Mouse (Mus musculus): ENCODE data around the gene Catsperd. TPM values are rescaled to one million over a fixed set of nuclear protein-coding genes. Genes with fewer than 3 reads are reported as not detected.
A peak's percentile ranks its signal among the peaks of the same experiment; 100 is the strongest.

Gene Catsperd
- polyA plus RNA-seq, 1 experiment = not detected

- no peaks in the 10 kb centered on the region for H3K4me1 ChIP-seq (ENCODE audit: control insufficient read depth, insufficient read depth, low read length)
- H3K4me3 ChIP-seq (ENCODE audit: insufficient read depth, low read length) = no peak overlapping the region
- H3K27ac ChIP-seq (ENCODE audit: insufficient read depth, low read depth, low read length) = no peak overlapping the region
- no peak for TF ChIP-seq CTCF (IDR thresholded peaks at IDR 0.05; ENCODE audit: low read depth, low read length)
- TF ChIP-seq POLR2A (IDR thresholded peaks at IDR 0.05; ENCODE audit: borderline replicate concordance, low read depth, low read length) = no peak
Observed at GRCm38 (mm10) chr17:56593527-56594271, 34.2 kb upstream of the Catsperd start.

- TF ChIP-seq CTCF (IDR thresholded peaks at IDR 0.05; ENCODE audit: low read depth, low read length) (no peak), POLR2A (IDR thresholded peaks at IDR 0.05; ENCODE audit: borderline replicate concordance, low read depth, low read length) (no peak)
- no peak overlapping the region for H3K27ac ChIP-seq (ENCODE audit: insufficient read depth, low read depth, low read length)
- H3K4me1 ChIP-seq (ENCODE audit: control insufficient read depth, insufficient read depth, low read length) = no peaks in the 10 kb centered on the region; the same call in 1 of the 2 replicates
- no peak overlapping the region for H3K4me3 ChIP-seq (ENCODE audit: insufficient read depth, low read length)
Observed at GRCm38 (mm10) chr17:56603186-56604069, 24.5 kb upstream of the Catsperd start.

DNA sequence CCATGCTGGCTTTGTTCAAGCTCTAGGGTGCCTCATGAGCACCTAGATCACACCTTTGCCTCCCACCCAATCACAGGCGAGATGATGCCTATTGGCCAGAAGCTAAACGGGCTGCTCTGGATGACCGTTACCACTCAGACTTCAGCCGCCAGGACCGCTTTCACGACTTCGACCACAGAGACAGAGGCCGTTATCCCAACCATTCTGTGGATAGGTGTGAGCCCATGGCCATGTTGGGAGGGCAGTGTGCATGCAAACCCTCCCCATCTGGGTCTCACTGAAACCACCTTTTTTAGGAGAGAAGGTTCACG is 23.9 kb upstream of the Catsperd start:
- H3K4me3 ChIP-seq (ENCODE audit: insufficient read depth, low read length) = no peak overlapping the region
- TF ChIP-seq CTCF (IDR thresholded peaks at IDR 0.05; ENCODE audit: low read depth, low read length) (no peak), POLR2A (IDR thresholded peaks at IDR 0.05; ENCODE audit: borderline replicate concordance, low read depth, low read length) (no peak)
- H3K4me1 ChIP-seq (ENCODE audit: control insufficient read depth, insufficient read depth, low read length) = no peaks in the 10 kb centered on the region; the same call in 1 of the 2 replicates
- H3K27ac ChIP-seq (ENCODE audit: insufficient read depth, low read depth, low read length) = no peak overlapping the region

GRCm38 (mm10) chr17:56604422-56604821 is 23.5 kb upstream of the Catsperd start:
- no peak for TF ChIP-seq POLR2A (IDR thresholded peaks at IDR 0.05; ENCODE audit: borderline replicate concordance, low read depth, low read length)
- TF ChIP-seq CTCF (IDR thresholded peaks at IDR 0.05; ENCODE audit: low read depth, low read length) = no peak
- no peak overlapping the region for H3K4me3 ChIP-seq (ENCODE audit: insufficient read depth, low read length)
- no peaks in the 10 kb centered on the region; the same call in 1 of the 2 replicates for H3K4me1 ChIP-seq (ENCODE audit: control insufficient read depth, insufficient read depth, low read length)
- no peak overlapping the region for H3K27ac ChIP-seq (ENCODE audit: insufficient read depth, low read depth, low read length)

DNA sequence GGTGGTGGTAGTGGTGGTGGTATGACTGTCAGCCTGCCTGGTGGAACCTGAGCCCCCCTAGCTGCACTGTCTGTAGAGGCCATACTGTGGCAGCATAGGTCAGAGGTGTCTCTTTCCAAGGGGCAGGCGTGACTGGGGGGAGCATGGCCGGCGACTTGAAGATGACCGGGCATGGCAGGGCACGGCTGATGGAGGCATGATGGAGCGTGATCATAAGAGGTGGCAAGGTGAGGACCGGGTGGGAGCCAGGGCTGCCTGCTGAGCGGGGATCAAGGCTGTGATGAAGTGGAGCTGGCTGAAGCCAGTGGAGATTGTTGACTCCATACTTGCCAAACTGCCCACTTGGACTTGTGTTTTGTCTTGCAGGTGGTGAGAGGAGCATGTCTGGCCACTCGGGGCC is 22.5 kb upstream of the Catsperd start:
- H3K27ac ChIP-seq (ENCODE audit: insufficient read depth, low read depth, low read length) = no peak overlapping the region
- peaks cover 2% of the 10 kb centered on the region for H3K4me1 ChIP-seq (ENCODE audit: control insufficient read depth, insufficient read depth, low read length)
- no peak for TF ChIP-seq CTCF (IDR thresholded peaks at IDR 0.05; ENCODE audit: low read depth, low read length)
- TF ChIP-seq POLR2A (IDR thresholded peaks at IDR 0.05; ENCODE audit: borderline replicate concordance, low read depth, low read length) = no peak
- no peak overlapping the region for H3K4me3 ChIP-seq (ENCODE audit: insufficient read depth, low read length)

- H3K4me3 ChIP-seq (ENCODE audit: insufficient read depth, low read length) = no peak overlapping the region
- TF ChIP-seq CTCF (IDR thresholded peaks at IDR 0.05; ENCODE audit: low read depth, low read length) (no peak), POLR2A (IDR thresholded peaks at IDR 0.05; ENCODE audit: borderline replicate concordance, low read depth, low read length) (no peak)
- no peak overlapping the region for H3K27ac ChIP-seq (ENCODE audit: insufficient read depth, low read depth, low read length)
- peaks cover 19% of the 10 kb centered on the region for H3K4me1 ChIP-seq (ENCODE audit: control insufficient read depth, insufficient read depth, low read length)
Observed at GRCm38 (mm10) chr17:56607521-56608062, 20.4 kb upstream of the Catsperd start.

DNA sequence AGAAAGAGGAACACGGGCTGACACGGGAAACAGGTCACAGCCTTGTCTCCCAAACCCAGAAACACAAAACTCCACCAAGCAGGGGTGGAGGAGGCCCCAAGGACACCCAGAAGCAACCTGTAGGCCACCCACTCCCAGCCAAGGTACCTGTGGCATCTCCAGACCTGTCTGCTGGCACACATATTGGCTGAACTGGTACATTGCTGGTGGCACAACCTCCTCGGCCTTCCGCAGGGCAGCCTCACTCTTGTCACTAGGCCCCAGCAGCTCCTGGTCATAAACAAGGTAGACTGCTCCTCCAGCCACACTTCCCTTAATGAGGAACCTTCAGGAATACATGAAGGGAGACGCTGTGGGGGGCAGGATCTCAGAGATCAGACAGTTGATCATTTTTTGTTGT is 19.2 kb upstream of the Catsperd start:
- Histone ChIP-seq H3K4me1 (ENCODE audit: control insufficient read depth, insufficient read depth, low read length) (peaks cover 19% of the 10 kb centered on the region), H3K4me3 (ENCODE audit: insufficient read depth, low read length) (peak overlapping the region; percentile 76), H3K27ac (ENCODE audit: insufficient read depth, low read depth, low read length) (no peak overlapping the region; the same call in 1 of the 2 replicates)
- TF ChIP-seq POLR2A (IDR thresholded peaks at IDR 0.05; ENCODE audit: borderline replicate concordance, low read depth, low read length) = no peak
- no peak for TF ChIP-seq CTCF (IDR thresholded peaks at IDR 0.05; ENCODE audit: low read depth, low read length)

DNA sequence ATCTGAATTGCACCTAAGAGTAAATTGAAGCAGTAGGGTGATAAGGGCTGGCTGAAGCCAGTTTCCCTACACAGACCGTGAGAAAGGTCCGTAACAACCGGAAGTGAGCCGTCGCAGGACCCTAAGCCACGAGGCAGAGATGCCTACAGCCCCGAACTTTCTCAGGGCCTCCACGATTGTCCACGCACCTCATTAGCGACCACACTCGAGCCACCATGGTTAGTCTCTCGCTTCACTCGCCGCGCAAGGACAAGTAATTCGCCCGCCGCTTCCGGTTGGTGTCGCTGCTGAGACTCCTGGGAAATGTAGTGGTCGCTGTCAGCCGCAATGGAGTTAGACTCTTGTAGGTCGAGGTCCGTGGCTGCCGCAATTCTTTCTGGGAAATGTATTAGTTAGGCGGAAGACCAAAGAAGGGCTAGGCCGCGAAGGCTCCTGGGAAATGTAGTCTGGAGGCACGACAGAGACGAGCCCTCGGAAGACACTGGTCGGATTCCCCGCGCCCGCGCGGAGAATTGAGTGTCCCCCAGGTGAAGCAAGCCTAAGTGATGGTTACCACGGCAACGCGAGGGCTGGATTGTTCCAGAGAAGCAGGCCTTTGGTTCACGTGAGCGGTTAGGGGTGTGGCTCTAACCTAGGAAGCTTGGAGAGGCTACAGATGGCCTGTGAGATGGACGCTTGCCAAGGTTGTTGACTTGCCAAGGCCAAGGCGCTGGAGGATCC is 18.3 kb upstream of the Catsperd start, which contains the start of gene 2410015M20Rik:
2410015M20Rik (minus strand) TSS at position 320 of the 720 bp plus-strand sequence.
- TF ChIP-seq POLR2A (IDR thresholded peaks at IDR 0.05; ENCODE audit: borderline replicate concordance, low read depth, low read length) (no peak), CTCF (IDR thresholded peaks at IDR 0.05; ENCODE audit: low read depth, low read length) (no peak)
- Histone ChIP-seq H3K27ac (ENCODE audit: insufficient read depth, low read depth, low read length) (peak within 1 kb of the TSS; percentile 64), H3K4me3 (ENCODE audit: insufficient read depth, low read length) (peak within 1 kb of the TSS; percentile 76), H3K4me1 (ENCODE audit: control insufficient read depth, insufficient read depth, low read length) (peaks cover 19% of the 10 kb centered on the region)

DNA sequence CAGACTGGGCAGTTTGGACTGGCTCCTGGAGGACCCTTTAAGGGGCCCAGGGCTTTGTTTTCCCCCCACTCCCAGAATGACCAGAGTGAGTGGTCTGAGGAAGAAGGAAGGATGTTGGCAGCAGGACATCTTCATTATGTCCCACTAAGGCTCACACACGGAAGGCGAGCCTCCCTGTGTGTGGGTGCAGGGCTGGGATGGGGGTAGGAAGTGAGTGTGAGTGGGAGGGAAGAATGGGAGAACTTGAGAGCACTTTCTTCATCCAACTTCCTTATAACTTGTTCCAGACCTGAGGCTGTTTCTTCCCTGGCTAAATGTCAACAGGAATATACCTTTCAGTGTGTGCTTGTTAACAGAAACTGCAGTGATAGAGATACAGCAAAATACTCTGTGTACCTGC is 16.6 kb upstream of the Catsperd start:
- Histone ChIP-seq H3K4me3 (ENCODE audit: insufficient read depth, low read length) (no peak overlapping the region), H3K27ac (ENCODE audit: insufficient read depth, low read depth, low read length) (peak overlapping the region; percentile 71), H3K4me1 (ENCODE audit: control insufficient read depth, insufficient read depth, low read length) (peaks cover 24% of the 10 kb centered on the region)
- TF ChIP-seq CTCF (IDR thresholded peaks at IDR 0.05; ENCODE audit: low read depth, low read length) = no peak
- TF ChIP-seq POLR2A (IDR thresholded peaks at IDR 0.05; ENCODE audit: borderline replicate concordance, low read depth, low read length) = no peak
